Mouse (Mus musculus) mesoderm, embryonic 11.5 days (tissue): ENCODE measurements around the gene Tmem179b.
"Not testable (repeated sequence)": the region's sequence is repeated elsewhere in the genome, so short reads cannot be mapped to it uniquely, and the experiment has no call there.

Experiments used
- DNase-seq: peaks from one replicate; pipeline ENCODE4 v3.0.0-alpha.2; 2012; ENCODE audit warnings: low read depth, low spot score

The Tmem179b gene

GRCm38 (mm10) chr19:8735389-8736159, 38.7 kb downstream of the Tmem179b start, which contains the start of gene Wdr74:
Wdr74 (plus strand) TSS chr19:8735827.
- DNase-seq = peak; percentile 94

DNA sequence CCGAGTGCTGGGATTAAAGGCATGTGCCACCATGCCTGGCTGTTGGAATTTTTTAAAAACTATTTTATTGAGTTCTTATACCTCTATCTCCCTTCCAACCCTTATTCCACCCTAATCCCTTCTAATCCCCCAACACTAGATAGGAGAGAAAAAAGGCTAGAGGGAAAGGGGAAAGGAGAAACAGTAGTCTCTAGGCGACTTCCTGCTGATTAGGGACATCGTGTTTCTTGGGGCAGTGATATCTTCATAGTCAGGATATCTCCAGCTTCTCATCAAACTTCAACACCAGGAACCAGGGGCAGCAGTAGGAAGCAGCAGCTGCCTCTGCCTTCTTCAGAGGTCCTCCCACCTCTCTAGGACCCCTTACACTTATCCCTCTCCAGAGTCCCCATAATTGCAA, 39.9 kb downstream of the Tmem179b start:
- no peak for DNase-seq

- DNase-seq = not testable (repeated sequence)
These were observed 45.8 kb downstream of the Tmem179b start for GRCm38 (mm10) chr19:8728335-8729099.

- DNase-seq = no peak
These were observed 46.7 kb downstream of the Tmem179b start for GRCm38 (mm10) chr19:8727495-8728114.

- DNase-seq = no peak
These were observed 47.5 kb downstream of the Tmem179b start for GRCm38 (mm10) chr19:8726609-8727390.

- no peak for DNase-seq
These were observed 49.1 kb downstream of the Tmem179b start for GRCm38 (mm10) chr19:8725081-8725613.

DNA sequence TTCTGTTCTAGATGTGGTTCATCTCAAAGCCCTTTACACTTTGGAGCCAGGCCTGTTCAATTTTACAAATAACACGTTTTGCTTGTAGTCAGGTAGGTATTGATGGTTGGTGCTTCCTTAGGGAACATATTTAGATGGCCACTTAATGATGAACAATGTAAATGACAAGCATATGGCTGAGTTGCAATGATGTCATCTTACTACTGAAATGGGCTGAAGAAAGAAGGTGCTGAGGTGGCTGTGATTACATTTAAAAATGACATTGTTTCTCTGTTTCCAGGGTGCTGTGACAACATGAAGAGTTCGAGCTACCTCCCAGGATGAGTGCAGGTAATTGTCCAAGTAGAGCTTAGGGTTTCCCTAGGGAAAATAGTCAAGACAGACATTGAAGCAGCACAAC, 49.9 kb downstream of the Tmem179b start:
- no peak for DNase-seq

DNA sequence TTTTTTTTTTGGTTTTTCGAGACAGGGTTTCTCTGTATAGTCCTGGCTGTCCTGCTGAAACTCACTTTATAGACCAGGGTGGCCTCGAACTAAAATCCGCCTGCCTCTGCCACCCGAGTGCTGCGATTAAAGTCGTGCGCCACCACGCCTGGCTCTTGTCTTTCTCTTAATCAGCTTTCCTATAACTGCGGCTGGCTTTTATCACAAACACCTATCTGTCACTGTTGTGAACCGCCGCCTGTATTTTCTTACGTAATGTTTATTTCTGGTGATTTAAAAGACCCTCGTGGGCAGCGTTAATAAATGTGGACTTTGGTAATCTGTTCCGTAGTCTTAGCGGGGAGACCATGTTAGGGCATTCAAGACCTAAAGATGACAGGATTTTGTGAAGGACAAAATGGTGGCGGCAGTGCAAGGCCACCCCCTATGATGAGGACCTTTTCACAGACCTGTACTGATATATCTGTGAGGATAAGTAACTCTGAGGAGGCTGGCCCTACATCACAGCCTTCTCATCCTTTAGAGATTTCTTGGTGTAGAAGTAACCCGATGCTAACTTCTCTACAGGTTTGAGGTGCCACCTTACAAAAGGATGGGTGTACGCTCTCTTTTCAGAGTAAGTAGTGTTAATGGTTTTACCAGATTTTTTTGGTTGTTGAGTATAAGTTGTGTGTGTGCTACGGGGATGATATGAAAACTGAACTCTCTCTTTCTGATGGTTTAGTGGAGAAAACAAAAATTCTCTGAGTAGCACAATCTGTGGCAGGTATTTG, 50.5 kb downstream of the Tmem179b start:
- DNase-seq = no peak

DNA sequence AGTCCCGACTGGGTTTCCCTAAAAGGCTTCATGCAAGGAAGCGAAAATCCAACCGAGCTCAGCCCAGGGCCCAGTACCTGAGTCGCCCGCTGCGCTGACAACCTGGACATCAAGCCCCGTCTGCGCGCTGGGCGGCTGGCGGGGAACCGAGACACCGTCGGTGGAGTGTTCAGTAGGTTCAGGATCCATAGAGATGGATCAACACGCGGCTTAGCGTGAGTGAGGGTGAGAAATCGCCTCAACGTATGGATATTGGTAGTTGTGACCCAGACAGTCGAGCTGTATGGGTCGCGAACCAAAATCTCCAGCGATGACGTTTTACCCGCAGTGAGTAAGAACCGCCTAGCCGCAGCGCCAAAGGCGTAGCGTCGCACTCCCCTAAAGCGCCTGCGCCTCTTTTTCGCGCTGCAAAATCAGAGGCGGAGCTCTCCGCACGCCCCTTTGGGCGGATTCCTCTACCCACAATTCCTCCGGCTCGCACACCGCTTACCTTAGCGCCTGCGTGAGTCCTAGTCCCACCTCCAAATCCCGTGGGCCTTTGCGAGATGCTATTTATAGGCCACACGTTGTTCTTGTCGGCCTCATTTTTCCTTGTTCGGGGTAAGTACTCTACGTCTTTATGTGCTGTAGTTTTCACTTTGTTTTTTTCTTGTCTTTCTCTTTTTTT, 51.2 kb downstream of the Tmem179b start, which contains the start of gene Slc3a2:
Slc3a2 (minus strand) TSS at position 463 of the 667 bp plus-strand sequence.
- peak; percentile 99 for DNase-seq

DNA sequence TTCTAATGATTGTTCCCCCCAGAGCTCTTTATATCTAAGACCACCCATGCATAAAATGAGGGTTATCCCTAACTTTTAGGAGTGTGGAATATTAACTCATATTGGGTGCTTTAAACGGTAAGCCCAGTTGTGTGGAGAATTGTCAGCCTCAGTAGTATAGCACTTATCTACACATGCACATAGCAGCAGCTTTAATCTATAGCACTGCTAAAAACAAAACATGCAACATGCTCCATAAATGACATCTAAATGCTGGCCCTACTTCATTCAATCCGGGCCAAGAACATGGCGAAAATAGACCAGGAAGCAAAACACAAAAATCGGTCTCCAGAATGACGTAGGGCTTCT, 51.7 kb downstream of the Tmem179b start:
- no peak for DNase-seq
